Mouse (Mus musculus) lung, adult 2 months (tissue): ENCODE measurements at regions not wholly inside any gene's neighbourhood (a gene's known extent, or its start where the extent isn't known, plus 50 kb on each side); places are given as distances from the start of the nearest gene placed in this dataset.

Experiments
- DNase-seq: peaks from one replicate; pipeline ENCODE4 v3.0.0; 2022
- H3K4me1 ChIP-seq: fragments of 200-500 bp; 2 replicates; pipeline ENCODE4 v1.6.1; 2011; ENCODE audit warnings: low read length; ENCODE audit not compliant: control insufficient read depth, insufficient read depth
- H3K4me3 ChIP-seq: fragments of 200-500 bp; replicated peaks from 2 replicates; pipeline ENCODE3; 2011; ENCODE audit warnings: low read depth, mild to moderate bottlenecking, control low read depth, low read length; ENCODE audit errors: extremely low read depth
- CTCF ChIP-seq: fragments of 200-500 bp; IDR thresholded peaks from 2 replicates; pipeline ENCODE4 v1.5.1; 2011; ENCODE audit warnings: mild to moderate bottlenecking, low read length, control low read depth; ENCODE audit not compliant: insufficient read depth
- POLR2A ChIP-seq: fragments of 200-500 bp; IDR thresholded peaks from 2 replicates; pipeline ENCODE4 v1.6.1; 2011; ENCODE audit warnings: low read depth, mild to moderate bottlenecking, control low read depth, low read length, borderline replicate concordance; ENCODE audit errors: extremely low read depth
- WGBS: fragments of 180-500 bp; shearing (Covaris S2); methylation state at CpG from one replicate; pipeline ENCODE4 v1.1.7; 2018; 5-methylcytosine and 5-hydroxymethylcytosine counted together

- DNase-seq = no peak
- Histone ChIP-seq H3K4me1 (no peaks in the 10 kb centered on the region), H3K4me3 (no peak overlapping the region)
- TF ChIP-seq CTCF (no peak), POLR2A (no peak)
- WGBS = 59% methylated on average over 3 of the region's 3 CpGs
Measured at GRCm38 (mm10) chr7:72774771-72775119, 468.3 kb upstream of the Mctp2 start.

GRCm38 (mm10) chr7:72787306-72787705 lies 480.9 kb upstream of the Mctp2 start:
- 83% methylated on average over 1 of the region's 1 CpGs for WGBS
- TF ChIP-seq CTCF (no peak), POLR2A (no peak)

GRCm38 (mm10) chr7:72788261-72788660 lies 481.9 kb upstream of the Mctp2 start:
- no peak for TF ChIP-seq POLR2A
- TF ChIP-seq CTCF = no peak
- Histone ChIP-seq H3K4me1 (no peaks in the 10 kb centered on the region), H3K4me3 (no peak overlapping the region)
- no peak for DNase-seq
- 27% methylated on average over 2 of the region's 2 CpGs for WGBS

More at GRCm38 (mm10) chr7:72787306-72787705, 480.9 kb upstream of the Mctp2 start:
- Histone ChIP-seq H3K4me1 (no peaks in the 10 kb centered on the region), H3K4me3 (no peak overlapping the region)
- DNase-seq = no peak

- WGBS = 84% methylated on average over 3 of the region's 3 CpGs
- H3K4me1 ChIP-seq = no peaks in the 10 kb centered on the region
- H3K4me3 ChIP-seq = no peak overlapping the region
- no peak for DNase-seq
- no peak for TF ChIP-seq CTCF
- no peak for TF ChIP-seq POLR2A
Measured at GRCm38 (mm10) chr7:72822142-72822541, 515.7 kb upstream of the Mctp2 start.

GRCm38 (mm10) chr7:72826597-72826996 lies 520.2 kb upstream of the Mctp2 start:
- Histone ChIP-seq H3K4me3 (no peak overlapping the region), H3K4me1 (no peaks in the 10 kb centered on the region)
- no peak for DNase-seq
- TF ChIP-seq CTCF (no peak), POLR2A (no peak)
- WGBS = 75% methylated on average over 3 of the region's 3 CpGs

GRCm38 (mm10) chr7:72835423-72835822 lies 529.0 kb upstream of the Mctp2 start:
- Histone ChIP-seq H3K4me1 (no peaks in the 10 kb centered on the region), H3K4me3 (no peak overlapping the region)
- no peak for DNase-seq
- TF ChIP-seq CTCF = no peak
- TF ChIP-seq POLR2A = no peak
- WGBS = 67% methylated on average over 1 of the region's 1 CpGs

- H3K4me1 ChIP-seq = no peaks in the 10 kb centered on the region
- WGBS = 76% methylated on average over 4 of the region's 4 CpGs
- TF ChIP-seq CTCF (no peak), POLR2A (no peak)
- DNase-seq = peak; percentile 3
- H3K4me3 ChIP-seq = no peak overlapping the region
Measured at GRCm38 (mm10) chr7:72836026-72836425, 529.6 kb upstream of the Mctp2 start.

GRCm38 (mm10) chr7:72836457-72836985 lies 530.1 kb upstream of the Mctp2 start:
- DNase-seq = no peak
- H3K4me1 ChIP-seq = no peaks in the 10 kb centered on the region
- TF ChIP-seq POLR2A = no peak
- TF ChIP-seq CTCF = no peak
- no peak overlapping the region for H3K4me3 ChIP-seq
- WGBS = 82% methylated on average over 6 of the region's 6 CpGs

GRCm38 (mm10) chr7:72837992-72838655 lies 531.7 kb upstream of the Mctp2 start:
- Histone ChIP-seq H3K4me3 (no peak overlapping the region), H3K4me1 (no peaks in the 10 kb centered on the region)
- no peak for TF ChIP-seq POLR2A
- no peak for TF ChIP-seq CTCF
- DNase-seq = no peak
- WGBS = 64% methylated on average over 6 of the region's 6 CpGs

GRCm38 (mm10) chr7:72851346-72851745 lies 524.0 kb upstream of the Rgma start:
- 98% methylated on average over 1 of the region's 1 CpGs for WGBS
- H3K4me3 ChIP-seq = no peak overlapping the region
- no peaks in the 10 kb centered on the region for H3K4me1 ChIP-seq
- no peak for DNase-seq
- no peak for TF ChIP-seq CTCF
- TF ChIP-seq POLR2A = no peak

GRCm38 (mm10) chr7:72854501-72855002 lies 520.8 kb upstream of the Rgma start:
- DNase-seq = no peak
- 73% methylated on average over 2 of the region's 2 CpGs for WGBS
- Histone ChIP-seq H3K4me1 (no peaks in the 10 kb centered on the region), H3K4me3 (no peak overlapping the region)
- TF ChIP-seq CTCF (no peak), POLR2A (no peak)
